Mouse (Mus musculus): ENCODE measurements around the gene Cadm2. TPM values are rescaled to one million over a fixed set of nuclear protein-coding genes. Genes with fewer than 3 reads are reported as not detected.

Cadm2 gene
- polyA plus RNA-seq, 1 experiment from 2014 or later, result 0.66 TPM

DNA sequence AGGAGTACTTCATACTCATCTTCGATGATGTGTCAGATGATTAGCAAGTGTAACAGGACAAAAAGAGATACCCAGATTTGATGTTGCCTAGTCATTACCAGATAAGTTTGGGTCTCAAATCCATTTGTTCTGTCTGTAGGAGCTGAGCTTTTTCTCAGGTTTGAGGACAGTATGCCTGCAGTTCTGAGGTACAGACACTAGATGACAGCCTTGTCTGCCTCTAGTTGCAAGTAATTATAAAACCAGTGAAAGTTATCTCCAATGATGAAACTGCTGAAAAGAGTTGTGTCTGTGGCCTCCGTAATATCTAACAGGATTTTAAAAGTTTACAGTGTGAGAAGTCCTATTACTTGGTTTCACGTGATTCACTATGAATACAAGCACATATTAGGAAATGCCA lies 531.0 kb downstream of the Cadm2 start:
- Histone ChIP-seq H3K9ac (no peak overlapping the region), H3K4me2 (no peak overlapping the region), H3K27ac (ENCODE audit: low read depth) (no peak overlapping the region), H3K9me3 (ENCODE audit: low read depth, low read length) (no peaks in the 10 kb centered on the region), H3K4me1 (ENCODE audit: insufficient read depth) (no peaks in the 10 kb centered on the region), H3K36me3 (ENCODE audit: insufficient read depth) (no peaks in the 10 kb centered on the region), H3K27me3 (ENCODE audit: insufficient read depth, low read length) (no peaks in the 10 kb centered on the region), H3K4me3 (ENCODE audit: low read depth, low read length) (no peak overlapping the region)
- DNase-seq (peak; percentile 59), ATAC-seq (ENCODE audit: insufficient read depth) (no peak)
- TF ChIP-seq CTCF (IDR thresholded peaks at IDR 0.05; ENCODE audit: low read depth), result peak; percentile 67
- 54% methylated on average over 3 of the region's 3 CpGs for WGBS

GRCm38 (mm10) chr16:67079318-67079717 lies 541.4 kb downstream of the Cadm2 start:
- Histone ChIP-seq H3K9me3 (ENCODE audit: low read depth, low read length) (no peaks in the 10 kb centered on the region), H3K4me1 (ENCODE audit: insufficient read depth) (no peaks in the 10 kb centered on the region), H3K4me3 (ENCODE audit: low read depth, low read length) (no peak overlapping the region), H3K36me3 (ENCODE audit: insufficient read depth) (no peaks in the 10 kb centered on the region), H3K9ac (no peak overlapping the region), H3K27me3 (ENCODE audit: insufficient read depth, low read length) (no peaks in the 10 kb centered on the region), H3K4me2 (no peak overlapping the region), H3K27ac (ENCODE audit: low read depth) (no peak overlapping the region)
- no peak for TF ChIP-seq CTCF (IDR thresholded peaks at IDR 0.05; ENCODE audit: low read depth)
- 80% methylated on average over 2 of the region's 2 CpGs for WGBS
- DNase-seq, result no peak
- ATAC-seq (ENCODE audit: insufficient read depth), result no peak

- TF ChIP-seq CTCF (IDR thresholded peaks at IDR 0.05; ENCODE audit: low read depth), result no peak
- H3K27ac ChIP-seq (ENCODE audit: low read depth), result no peak overlapping the region
- ATAC-seq (ENCODE audit: insufficient read depth) (no peak), DNase-seq (no peak)
- no peaks in the 10 kb centered on the region for H3K27me3 ChIP-seq (ENCODE audit: insufficient read depth, low read length)
- no peaks in the 10 kb centered on the region for H3K9me3 ChIP-seq (ENCODE audit: low read depth, low read length)
- WGBS, result 72% methylated on average over 7 of the region's 7 CpGs
- H3K4me2 ChIP-seq, result no peak overlapping the region
- H3K4me3 ChIP-seq (ENCODE audit: low read depth, low read length), result no peak overlapping the region
- no peak overlapping the region for H3K9ac ChIP-seq
- no peaks in the 10 kb centered on the region for H3K36me3 ChIP-seq (ENCODE audit: insufficient read depth)
- no peaks in the 10 kb centered on the region for H3K4me1 ChIP-seq (ENCODE audit: insufficient read depth)
Measured at GRCm38 (mm10) chr16:67076169-67076895, 544.4 kb downstream of the Cadm2 start.

DNA sequence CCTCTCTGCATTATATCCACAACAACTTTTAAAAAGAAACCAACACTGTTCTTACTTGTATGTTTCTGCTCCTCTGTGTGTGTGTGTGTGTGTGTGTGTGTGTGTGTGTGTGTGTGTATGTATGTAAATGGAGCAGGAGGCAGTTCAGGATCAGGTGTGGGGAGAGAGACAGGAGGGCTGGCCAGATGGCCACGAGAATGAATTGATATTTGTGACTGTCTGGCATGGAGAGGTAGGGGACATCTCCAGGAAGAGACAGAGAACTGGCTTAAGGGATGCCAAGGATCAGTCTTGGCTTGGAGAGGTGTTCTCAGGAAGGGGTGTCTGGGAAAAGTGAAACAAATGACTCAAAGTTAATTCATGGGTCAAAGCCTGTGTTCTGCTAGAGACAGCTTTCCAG lies 552.2 kb downstream of the Cadm2 start:
- no peak overlapping the region for H3K9ac ChIP-seq
- no peaks in the 10 kb centered on the region for H3K27me3 ChIP-seq (ENCODE audit: insufficient read depth, low read length)
- no peaks in the 10 kb centered on the region for H3K9me3 ChIP-seq (ENCODE audit: low read depth, low read length)
- H3K4me2 ChIP-seq, result no peak overlapping the region
- DNase-seq (no peak), ATAC-seq (ENCODE audit: insufficient read depth) (no peak)
- no peak overlapping the region for H3K27ac ChIP-seq (ENCODE audit: low read depth)
- H3K4me3 ChIP-seq (ENCODE audit: low read depth, low read length), result no peak overlapping the region
- no peak for TF ChIP-seq CTCF (IDR thresholded peaks at IDR 0.05; ENCODE audit: low read depth)
- 14% methylated on average over 1 of the region's 1 CpGs for WGBS
- no peaks in the 10 kb centered on the region for H3K36me3 ChIP-seq (ENCODE audit: insufficient read depth)
- no peaks in the 10 kb centered on the region for H3K4me1 ChIP-seq (ENCODE audit: insufficient read depth)

GRCm38 (mm10) chr16:67030918-67031317 lies 589.8 kb downstream of the Cadm2 start:
- Histone ChIP-seq H3K4me1 (ENCODE audit: insufficient read depth) (no peaks in the 10 kb centered on the region), H3K9ac (no peak overlapping the region), H3K4me3 (ENCODE audit: low read depth, low read length) (no peak overlapping the region), H3K27me3 (ENCODE audit: insufficient read depth, low read length) (no peaks in the 10 kb centered on the region), H3K27ac (ENCODE audit: low read depth) (no peak overlapping the region), H3K9me3 (ENCODE audit: low read depth, low read length) (no peaks in the 10 kb centered on the region), H3K4me2 (no peak overlapping the region), H3K36me3 (ENCODE audit: insufficient read depth) (no peaks in the 10 kb centered on the region)
- 82% methylated on average over 5 of the region's 5 CpGs for WGBS
- no peak for ATAC-seq (ENCODE audit: insufficient read depth)
- DNase-seq, result no peak
- TF ChIP-seq CTCF (IDR thresholded peaks at IDR 0.05; ENCODE audit: low read depth), result no peak

DNA sequence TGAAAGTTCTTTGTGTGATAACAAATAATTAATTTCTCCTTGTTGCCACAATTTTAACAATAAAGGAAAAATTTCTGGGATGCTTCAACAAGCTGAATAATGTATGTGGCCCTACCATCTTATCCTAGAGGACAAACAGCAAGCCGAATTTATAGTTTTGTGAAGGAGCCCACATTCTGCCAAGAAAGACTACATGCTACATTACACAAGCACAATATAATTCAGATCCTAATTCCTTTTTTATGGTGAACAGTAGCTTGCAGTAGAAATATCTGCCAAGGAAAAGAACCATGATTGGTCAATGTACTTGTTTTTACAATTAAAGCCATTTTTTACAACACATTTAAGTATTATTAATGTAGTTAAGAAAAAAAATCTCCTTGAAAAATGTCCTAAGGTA lies 600.9 kb downstream of the Cadm2 start:
- H3K4me3 ChIP-seq (ENCODE audit: low read depth, low read length), result no peak overlapping the region
- DNase-seq (no peak), ATAC-seq (ENCODE audit: insufficient read depth) (no peak)
- H3K4me1 ChIP-seq (ENCODE audit: insufficient read depth), result no peaks in the 10 kb centered on the region
- H3K9ac ChIP-seq, result no peak overlapping the region
- no peak for TF ChIP-seq CTCF (IDR thresholded peaks at IDR 0.05; ENCODE audit: low read depth)
- no peak overlapping the region for H3K27ac ChIP-seq (ENCODE audit: low read depth)
- no peak overlapping the region for H3K4me2 ChIP-seq
- H3K27me3 ChIP-seq (ENCODE audit: insufficient read depth, low read length), result no peaks in the 10 kb centered on the region
- no peaks in the 10 kb centered on the region for H3K9me3 ChIP-seq (ENCODE audit: low read depth, low read length)
- no peaks in the 10 kb centered on the region for H3K36me3 ChIP-seq (ENCODE audit: insufficient read depth)
- 78% methylated on average over 1 of the region's 1 CpGs for WGBS

DNA sequence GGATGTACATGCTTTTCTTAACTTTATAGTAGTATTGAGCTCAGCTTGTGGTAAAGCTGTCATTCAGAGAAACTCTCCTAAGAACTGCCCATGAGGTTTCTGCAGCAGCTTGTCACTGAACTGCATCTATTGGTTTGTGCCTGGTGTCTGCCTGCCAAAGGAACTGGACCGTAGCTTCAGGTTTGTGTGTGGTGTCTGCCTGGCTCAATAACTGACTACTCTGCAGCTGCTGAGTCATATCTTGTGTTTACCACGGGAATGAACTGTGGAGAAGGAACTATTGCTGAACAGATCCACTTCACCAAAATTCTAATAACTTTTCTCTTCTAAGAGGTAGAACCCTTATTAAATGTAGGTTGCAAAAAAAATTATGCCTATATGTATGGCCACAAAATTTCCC lies 603.0 kb downstream of the Cadm2 start:
- H3K9me3 ChIP-seq (ENCODE audit: low read depth, low read length), result no peaks in the 10 kb centered on the region
- ATAC-seq (ENCODE audit: insufficient read depth) (no peak), DNase-seq (no peak)
- no peak overlapping the region for H3K27ac ChIP-seq (ENCODE audit: low read depth)
- no peaks in the 10 kb centered on the region for H3K27me3 ChIP-seq (ENCODE audit: insufficient read depth, low read length)
- H3K4me3 ChIP-seq (ENCODE audit: low read depth, low read length), result no peak overlapping the region
- no peak overlapping the region for H3K4me2 ChIP-seq
- no peaks in the 10 kb centered on the region for H3K4me1 ChIP-seq (ENCODE audit: insufficient read depth)
- TF ChIP-seq CTCF (IDR thresholded peaks at IDR 0.05; ENCODE audit: low read depth), result no peak
- no peak overlapping the region for H3K9ac ChIP-seq
- 73% methylated on average over 2 of the region's 2 CpGs for WGBS
- no peaks in the 10 kb centered on the region for H3K36me3 ChIP-seq (ENCODE audit: insufficient read depth)
